Mouse (Mus musculus) urinary bladder, adult 18-20 months (tissue): Measurements from ENCODE around the gene Ap1b1.
"Not testable (repeated sequence)": the region's sequence is repeated elsewhere in the genome, so short reads cannot be mapped to it uniquely, and the experiment has no call there.

Experiments used
- DNase-seq, 2 experiments: peaks; one replicate each; pipeline ENCODE4 v3.0.0; 2022; ENCODE audit warnings: low spot score in 2 of 2, mixed read lengths in 2 of 2

Ap1b1 gene

DNA sequence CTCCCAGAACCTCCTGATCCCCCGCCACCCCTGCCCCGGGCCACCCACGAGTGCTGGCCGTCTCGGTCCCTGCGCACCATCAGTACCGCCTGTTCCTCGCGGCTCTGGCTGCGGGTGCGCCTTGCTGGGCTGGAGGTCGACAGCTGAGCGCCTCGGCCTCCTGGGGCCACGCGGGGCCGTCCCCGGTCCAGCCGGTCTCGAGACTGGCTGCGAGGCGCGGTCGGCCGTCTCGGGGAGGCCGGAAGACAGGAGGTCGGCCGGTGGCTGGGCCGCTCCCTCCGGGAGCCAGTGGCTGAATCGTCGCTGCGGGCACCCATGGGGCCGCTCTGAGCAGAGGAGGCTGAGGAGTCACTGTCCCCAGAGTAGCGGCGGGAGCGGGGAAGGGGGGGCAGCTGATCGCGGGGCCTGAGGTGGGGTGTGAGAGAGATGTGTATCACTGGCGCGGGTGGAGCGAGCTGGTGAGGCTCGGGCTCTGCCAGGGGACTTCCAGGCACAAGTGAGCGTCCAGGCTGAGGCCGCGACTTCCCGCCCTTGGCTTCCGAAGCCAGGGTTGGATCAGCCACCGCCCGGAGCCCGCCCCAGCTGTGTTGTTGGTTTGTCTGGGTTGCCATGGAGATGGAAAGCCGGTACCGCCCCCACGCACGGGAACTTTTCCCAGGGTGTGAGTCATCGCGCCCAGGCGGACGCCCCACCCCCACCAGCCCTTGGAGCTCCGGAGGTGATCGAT, 75.0 kb downstream of the Ap1b1 start:
- peak; percentile 98 for DNase-seq

DNA sequence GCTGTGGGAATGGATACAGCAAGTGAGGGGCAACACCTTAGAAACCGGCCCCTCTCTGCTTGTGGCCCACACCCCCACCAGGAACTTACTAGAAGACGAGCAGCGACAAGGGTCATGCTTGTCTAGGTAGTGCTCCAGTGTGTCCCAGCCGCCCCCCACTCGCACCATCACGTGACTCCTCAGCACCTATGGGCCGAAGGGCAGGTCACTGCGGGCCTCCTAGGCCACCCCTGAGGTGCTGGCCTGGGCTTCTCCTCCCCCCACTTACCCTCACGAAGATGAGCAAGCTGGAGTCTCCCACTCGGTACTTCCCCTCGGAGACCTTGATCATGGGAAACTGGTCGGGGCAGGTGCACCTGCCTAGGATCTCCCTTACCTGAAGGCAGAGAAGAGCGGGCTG, 75.7 kb downstream of the Ap1b1 start:
- DNase-seq = no peak

DNA sequence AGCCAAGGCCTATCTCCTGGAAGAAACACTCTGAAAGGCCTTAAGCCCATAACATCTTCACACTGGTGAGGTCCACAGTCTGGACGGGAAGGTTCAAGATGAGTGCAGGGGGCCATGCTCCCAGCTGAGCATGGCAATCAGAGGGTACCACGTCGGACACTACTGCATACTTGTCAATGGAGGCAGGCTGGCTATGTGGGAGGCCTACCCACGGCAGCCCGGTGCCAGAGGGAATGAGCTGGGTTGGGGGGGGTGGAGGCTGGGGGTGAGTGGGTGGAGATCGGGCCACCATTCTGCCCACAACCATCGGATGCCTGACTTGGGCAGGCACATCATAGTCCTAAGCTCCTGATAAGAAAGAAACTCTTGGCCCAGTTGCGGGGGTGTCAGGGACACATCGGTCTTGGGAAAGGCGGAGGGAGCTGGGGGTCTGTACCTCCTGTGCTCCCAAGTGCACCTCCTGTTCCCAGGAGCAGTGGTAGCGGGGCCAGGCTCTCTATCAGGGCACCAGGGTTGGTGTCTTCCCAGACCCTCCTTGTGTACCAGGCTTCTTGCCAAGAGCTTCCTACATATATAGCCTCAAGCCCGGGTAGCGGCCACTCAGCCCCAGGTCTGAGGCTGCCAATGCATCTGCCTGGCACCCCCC, 76.4 kb downstream of the Ap1b1 start:
- DNase-seq = no peak

DNA sequence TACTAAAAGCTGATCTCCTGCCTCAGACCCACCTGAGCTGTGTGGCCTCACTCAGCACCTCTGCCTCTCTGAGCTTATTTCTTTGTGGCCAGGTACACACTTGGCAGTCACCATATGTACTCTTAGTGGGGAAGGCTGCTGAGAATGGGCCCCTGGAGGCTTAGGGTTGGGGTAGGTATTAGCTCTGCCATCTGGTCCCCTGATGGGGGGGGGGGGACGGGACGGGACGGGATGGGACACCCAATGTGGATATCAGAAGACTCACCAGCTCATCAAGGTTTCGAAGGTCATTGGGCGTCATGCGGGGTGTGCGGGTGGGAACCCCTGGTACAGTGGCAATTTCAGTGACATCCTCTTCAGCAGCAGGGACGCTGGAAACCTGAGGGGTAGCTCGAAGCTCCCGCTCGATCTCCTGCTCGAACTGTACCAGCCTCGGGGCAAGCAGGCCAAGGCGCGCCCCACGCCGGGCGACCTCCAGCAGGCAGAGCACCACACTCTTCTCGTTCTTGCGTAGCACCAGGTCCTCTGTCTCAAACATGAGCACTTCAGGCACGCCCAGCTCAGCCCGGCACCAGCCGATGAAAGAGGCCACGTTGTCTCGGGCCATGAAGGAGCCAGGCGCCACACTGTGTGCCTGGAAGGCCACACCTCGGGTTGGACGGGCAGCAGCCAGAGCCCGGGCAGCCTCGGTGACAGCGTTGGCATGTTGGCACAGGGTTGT, 77.1 kb downstream of the Ap1b1 start:
- DNase-seq = peak; percentile 38 to 49

DNA sequence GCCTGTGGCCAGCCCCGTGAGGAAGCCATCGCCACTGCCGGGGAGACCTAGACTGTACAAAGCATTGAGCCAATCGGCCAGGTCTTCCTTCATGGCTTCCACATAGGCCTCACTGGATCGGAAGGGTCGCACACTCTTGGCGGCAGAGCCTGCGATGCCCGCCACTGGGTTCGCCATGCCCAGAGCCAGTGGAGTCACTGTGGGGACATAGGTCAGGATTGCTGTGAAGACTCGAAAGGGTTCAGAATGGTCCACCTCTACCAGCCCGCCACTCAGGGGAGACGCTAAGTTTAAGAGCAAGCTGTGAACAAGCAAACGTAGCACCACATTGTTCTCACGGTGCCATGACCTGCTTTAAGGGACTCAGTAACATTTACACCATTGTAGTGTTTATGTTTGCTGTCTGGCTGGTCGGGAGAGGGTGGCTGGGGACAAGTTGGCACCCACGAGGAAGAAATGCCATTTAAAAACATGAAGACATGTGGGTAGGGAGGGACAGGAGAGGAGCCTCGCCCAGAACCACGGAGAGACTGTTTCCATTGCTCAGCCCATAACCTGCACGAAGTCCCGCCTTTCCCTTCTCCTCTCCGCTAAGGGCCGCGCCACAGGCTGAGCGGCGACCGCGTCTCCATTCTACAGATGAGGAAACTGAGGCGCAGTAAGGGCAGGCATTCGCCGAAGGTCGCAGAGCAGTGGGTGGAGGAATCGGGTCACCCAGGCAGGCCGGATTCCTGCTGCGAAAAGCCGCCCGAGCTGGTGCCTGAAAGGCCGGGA, 77.8 kb downstream of the Ap1b1 start:
- peak; percentile 10 to 47 for DNase-seq

DNA sequence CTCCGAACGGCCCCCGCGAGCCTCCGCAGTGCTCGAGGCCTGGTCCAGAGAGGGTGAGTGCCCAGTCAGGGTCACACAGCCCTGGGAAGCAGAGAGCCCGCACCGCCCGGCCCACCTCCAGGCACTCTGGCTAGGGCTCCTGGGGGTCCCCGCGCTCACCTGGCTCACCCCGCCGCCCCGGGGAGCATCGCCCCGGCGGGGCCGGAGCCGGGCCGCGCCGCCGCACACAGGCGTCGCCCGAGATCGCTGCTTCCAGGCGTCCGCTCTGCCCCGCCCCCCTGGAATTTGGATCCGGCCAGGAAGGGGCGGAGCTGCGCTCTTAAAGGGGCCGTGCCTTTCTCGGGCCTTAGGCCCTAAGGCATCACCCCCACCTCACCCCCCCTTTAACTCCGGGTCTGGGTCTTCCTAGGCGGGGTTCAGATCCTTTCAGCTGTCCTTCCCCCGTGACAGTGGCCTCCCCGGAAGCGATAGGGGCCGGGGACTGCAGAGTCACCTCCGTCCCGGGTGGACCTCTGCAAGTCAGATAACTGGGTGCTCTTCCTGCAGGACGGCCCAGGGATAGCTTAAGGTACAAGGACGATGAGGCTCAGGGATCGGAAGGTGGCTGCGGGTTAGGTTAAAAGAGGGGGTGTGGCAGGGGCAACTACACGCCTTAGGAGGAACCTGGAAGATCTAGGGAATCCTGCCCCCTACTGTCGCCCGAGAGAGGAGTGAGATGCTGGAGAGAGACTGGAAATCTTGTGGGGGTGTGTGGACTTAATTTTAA, 78.6 kb downstream of the Ap1b1 start, which contains the start of gene Gas2l1:
Gene Gas2l1 (minus strand): TSS at position 272 of the 766 bp plus-strand sequence.
- DNase-seq = peak; percentile 84 to 91

DNA sequence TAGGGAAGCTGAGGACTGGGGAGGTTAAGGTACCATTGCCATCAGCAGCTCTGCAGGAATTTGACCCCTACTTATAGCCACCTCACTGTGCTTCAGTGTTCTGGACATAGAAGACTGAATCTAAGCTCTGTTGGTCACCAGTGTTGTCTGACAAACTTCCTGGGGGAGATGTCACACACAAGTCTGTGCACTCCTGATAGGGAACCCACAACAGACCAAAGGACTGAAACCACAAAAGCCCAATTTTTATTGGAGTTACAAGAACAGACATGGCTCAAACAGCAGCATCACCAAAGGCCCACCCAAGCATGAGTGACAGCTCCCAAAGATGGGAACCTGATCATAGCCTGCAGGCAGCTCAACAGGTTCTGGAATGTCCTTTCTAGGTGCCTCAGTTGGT, 80.4 kb downstream of the Ap1b1 start:
- no peak for DNase-seq

DNA sequence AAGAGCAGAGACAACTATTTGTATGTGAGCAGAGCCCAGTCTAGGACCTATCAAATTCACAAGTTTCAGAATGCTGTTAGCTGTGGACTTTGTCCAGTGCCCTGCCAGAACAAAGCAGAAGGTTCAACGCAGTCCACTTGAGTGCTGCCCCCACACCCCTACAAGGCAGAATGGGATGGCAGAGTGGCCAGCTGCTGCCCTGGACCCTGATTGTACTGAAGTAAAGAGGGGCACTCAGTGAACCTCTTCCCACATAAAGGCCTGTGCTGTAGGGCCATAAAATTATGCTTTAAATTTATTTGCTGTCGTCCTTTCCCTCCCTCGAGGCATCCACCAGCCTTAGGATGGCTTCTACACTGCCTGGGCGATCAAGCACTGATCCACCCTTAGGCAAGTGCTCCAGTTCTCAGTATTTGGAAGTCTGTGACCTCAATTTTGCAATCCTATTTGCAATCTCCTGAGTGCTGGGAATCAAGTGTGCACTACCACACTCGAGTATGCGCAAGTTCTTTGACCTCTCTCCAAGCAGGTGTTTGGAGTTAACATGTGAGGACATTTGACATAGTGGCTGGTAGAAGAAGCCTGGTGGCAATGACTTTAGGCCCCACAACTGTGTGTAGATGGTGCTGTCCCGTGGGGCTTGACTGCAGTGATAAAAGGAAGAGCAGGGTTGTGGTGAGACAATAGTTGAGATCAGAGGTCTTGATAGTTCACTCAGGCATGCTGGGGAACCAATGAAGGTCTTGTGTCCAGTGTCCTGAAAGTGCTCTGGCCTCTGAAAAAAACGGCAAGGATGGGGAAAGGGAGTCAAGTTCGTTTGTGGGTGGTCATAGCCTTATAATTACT, 81.7 kb downstream of the Ap1b1 start:
- DNase-seq = no peak

DNA sequence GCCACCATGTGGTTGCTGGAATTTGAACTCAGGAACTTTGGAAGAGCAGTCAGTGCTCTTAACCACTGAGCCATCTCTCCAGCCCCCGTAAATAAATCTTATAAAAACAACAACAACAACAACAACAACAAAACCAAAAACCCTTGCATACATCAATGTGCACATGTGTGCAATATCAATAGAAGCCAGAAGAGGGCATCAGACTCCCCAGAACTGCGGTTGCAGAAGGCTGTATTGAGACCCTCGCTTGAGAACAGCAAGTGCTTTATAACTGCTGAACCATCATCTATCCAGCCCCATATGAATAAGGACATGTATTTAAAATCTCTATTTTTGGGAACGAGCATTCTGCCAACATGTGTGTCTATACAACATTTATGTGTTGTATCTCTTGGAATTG, 88.3 kb downstream of the Ap1b1 start:
- no peak for DNase-seq

DNA sequence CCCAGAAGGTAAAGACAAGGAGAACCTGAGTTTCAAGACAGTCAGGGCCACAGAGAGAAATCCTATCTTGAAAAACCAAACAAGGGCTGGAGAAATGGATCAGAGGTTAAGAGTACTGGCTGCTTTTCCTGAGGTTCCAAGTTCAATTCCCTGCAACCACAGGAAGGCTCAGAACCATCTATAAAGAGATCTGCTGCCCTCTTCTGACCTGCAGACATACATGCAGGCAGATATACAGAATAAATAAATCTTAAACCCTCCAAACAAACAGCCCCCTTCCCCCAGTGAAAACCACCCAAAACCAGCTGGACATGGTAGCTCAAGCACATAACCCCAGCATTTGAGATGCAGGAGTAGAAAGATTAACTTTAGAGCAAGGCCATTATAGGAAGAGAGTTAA, 89.1 kb downstream of the Ap1b1 start:
- no peak for DNase-seq

DNA sequence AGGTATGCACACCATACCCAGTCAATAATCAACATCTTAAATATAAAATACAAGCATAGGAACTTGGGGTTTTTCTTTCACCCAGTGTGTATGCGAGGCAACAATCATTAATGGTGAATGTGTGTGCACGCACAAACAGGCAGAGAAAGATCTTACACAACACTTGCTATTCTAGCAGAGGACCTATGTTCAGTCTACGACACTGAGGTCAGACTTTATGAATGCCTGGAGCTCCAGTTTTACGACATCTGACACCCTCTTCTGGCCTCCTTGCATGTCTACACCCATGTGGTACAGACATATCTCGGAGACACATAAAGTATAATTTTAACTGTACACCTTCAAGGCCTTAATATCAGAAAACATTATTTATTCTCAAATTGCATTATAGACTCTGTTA, 90.2 kb downstream of the Ap1b1 start:
- DNase-seq = not testable (repeated sequence)

DNA sequence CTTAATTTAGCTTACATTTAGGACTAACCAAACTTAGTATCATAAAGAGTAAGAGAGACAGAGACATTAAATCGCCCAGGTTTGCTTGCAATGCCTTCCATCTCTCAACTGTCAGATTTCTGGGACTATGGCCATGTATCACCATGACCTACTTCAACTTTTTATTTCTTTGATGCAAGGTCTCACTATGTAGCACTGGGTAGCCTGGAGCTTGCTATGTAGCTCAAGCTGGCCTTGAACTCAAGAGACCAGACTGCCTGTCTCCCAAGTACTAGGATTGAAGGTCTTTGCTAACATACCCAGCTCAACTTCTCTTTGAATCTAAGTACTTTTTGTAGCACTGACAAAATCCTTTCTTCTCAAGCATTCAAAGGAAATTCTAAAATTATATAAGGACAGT, 102.5 kb downstream of the Ap1b1 start:
- no peak for DNase-seq

DNA sequence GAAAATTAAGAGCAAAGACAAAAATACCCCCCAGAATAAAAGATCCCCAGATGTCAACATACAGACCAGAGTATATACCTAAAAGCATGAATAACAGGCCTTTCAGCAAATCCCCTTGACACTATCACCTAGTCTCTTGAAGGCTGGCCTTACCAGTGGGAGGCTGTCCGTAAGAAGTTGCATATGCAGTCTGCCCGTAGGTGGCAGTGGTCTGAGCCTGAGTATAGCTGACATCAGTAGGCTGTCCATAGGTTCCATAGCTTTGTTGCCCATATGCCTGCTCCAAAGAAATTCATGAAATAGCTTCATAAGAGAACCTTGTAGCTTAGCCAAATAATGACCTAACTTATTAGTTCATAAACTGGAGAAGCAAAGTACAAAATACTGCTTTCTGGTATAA, 105.1 kb downstream of the Ap1b1 start:
- no peak for DNase-seq
